ENCODE assay signal across 8 mouse cellular contexts in the genomic region with DNA sequence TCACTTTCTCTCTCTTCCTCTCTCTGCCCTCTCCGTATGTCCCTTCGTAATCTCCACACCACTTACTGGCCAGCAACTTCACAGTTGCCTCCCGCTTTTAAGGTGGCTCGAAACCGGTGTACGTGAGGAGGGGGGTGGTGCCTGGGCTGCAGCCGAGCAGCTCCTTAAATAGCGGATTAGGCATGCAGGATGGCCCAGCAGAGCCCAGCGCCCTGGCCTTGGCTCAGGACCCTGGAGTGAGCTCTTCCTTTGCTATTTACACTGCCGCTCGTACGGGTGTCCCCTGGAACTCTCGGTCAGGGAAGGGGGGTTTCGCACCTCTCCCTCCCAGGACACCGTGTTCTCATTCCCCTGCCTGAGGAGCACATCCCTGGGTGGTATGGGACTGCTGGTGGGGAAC. TPM values are rescaled to one million over a fixed set of nuclear protein-coding genes. Genes with fewer than 3 reads are reported as not detected.
DNase-seq lines count a peak whose midpoint lies in the region; ATAC-seq lines count a peak whose summit lies in the region.

Gene Car14 (minus strand): TSS at position 124 of the 400 bp plus-strand sequence.

- peaks cover 25% of the 10 kb centered on the region for H3K36me3 ChIP-seq in embryonic facial prominence, embryonic 10.5 days (replicated peaks)
- H3K36me3 ChIP-seq in heart, embryonic 10.5 days, result peaks cover 6% of the 10 kb centered on the region; the same call in 1 of the 2 replicates
- no peaks in the 10 kb centered on the region for H3K36me3 ChIP-seq in kidney, embryonic 14.5 days (ENCODE audit: control insufficient read depth, insufficient read depth, low read length)
- no peaks in the 10 kb centered on the region for H3K36me3 ChIP-seq in midbrain, embryonic 14.5 days (ENCODE audit: control insufficient read depth, insufficient read depth, low read length)

- H3K9me3 ChIP-seq in embryonic facial prominence, embryonic 10.5 days, result no peaks in the 10 kb centered on the region
- H3K9me3 ChIP-seq in heart, embryonic 10.5 days, result no peaks in the 10 kb centered on the region
- no peaks in the 10 kb centered on the region for H3K9me3 ChIP-seq in kidney, embryonic 14.5 days (ENCODE audit: control insufficient read depth, low read length)
- H3K9me3 ChIP-seq in midbrain, embryonic 14.5 days (ENCODE audit: control insufficient read depth, low read length), result no peaks in the 10 kb centered on the region

- ATAC-seq in kidney, embryonic 14.5 days (ENCODE audit: low FRiP score, low TSS enrichment), result peak; percentile 25
- ATAC-seq in midbrain, embryonic 14.5 days (ENCODE audit: low FRiP score, low TSS enrichment), result peak; percentile 40; the same call in 1 of the 2 replicates

- no peak for DNase-seq in adrenal gland, postnatal 10 days
- no peak for DNase-seq in adrenal gland, adult 18-20 months (ENCODE audit: low spot score in 2 of 2)
- DNase-seq in embryonic facial prominence, embryonic 10.5 days (ENCODE audit: low spot score), result peak; percentile 77
- no peak for DNase-seq in heart, embryonic 10.5 days (ENCODE audit: low spot score)
- DNase-seq in midbrain, embryonic 14.5 days, result peak; percentile 34
- DNase-seq in thymus, adult 18-20 months, result no peak
- no peak for DNase-seq in layer of hippocampus, adult 9-11 months

- peaks cover 63% of the 10 kb centered on the region for H3K4me1 ChIP-seq in embryonic facial prominence, embryonic 10.5 days
- peaks cover 55% of the 10 kb centered on the region for H3K4me1 ChIP-seq in heart, embryonic 10.5 days
- peaks cover 40% of the 10 kb centered on the region for H3K4me1 ChIP-seq in kidney, embryonic 14.5 days (ENCODE audit: control insufficient read depth, insufficient read depth, low read length)
- peaks cover 12% of the 10 kb centered on the region for H3K4me1 ChIP-seq in midbrain, embryonic 14.5 days (ENCODE audit: control insufficient read depth, insufficient read depth, low read length)

- H3K27me3 ChIP-seq in embryonic facial prominence, embryonic 10.5 days (replicated peaks; ENCODE audit: low read depth, poor library complexity, severe bottlenecking), result peaks cover 9% of the 10 kb centered on the region; the same call in 1 of the 2 replicates
- no peaks in the 10 kb centered on the region for H3K27me3 ChIP-seq in heart, embryonic 10.5 days (ENCODE audit: insufficient read depth, poor library complexity, severe bottlenecking)
- H3K27me3 ChIP-seq in kidney, embryonic 14.5 days (ENCODE audit: control insufficient read depth, insufficient read depth, low read length), result no peaks in the 10 kb centered on the region
- no peaks in the 10 kb centered on the region for H3K27me3 ChIP-seq in midbrain, embryonic 14.5 days (ENCODE audit: control insufficient read depth, insufficient read depth, low read length)

- H3K4me2 ChIP-seq in kidney, embryonic 14.5 days (replicated peaks; ENCODE audit: low read depth, low read length), result peak within 1 kb of the TSS; percentile 73
- peak within 1 kb of the TSS; percentile 53 for H3K4me2 ChIP-seq in midbrain, embryonic 14.5 days (ENCODE audit: low read length)

- H3K4me3 ChIP-seq in embryonic facial prominence, embryonic 10.5 days, result peak within 1 kb of the TSS; percentile 64
- peak within 1 kb of the TSS; percentile 65 for H3K4me3 ChIP-seq in heart, embryonic 10.5 days
- peak within 1 kb of the TSS; percentile 36 for H3K4me3 ChIP-seq in kidney, embryonic 14.5 days (ENCODE audit: low read length)
- H3K4me3 ChIP-seq in midbrain, embryonic 14.5 days (replicated peaks; ENCODE audit: low read depth, low read length), result peak within 1 kb of the TSS; percentile 27

- H3K9ac ChIP-seq in kidney, embryonic 14.5 days (ENCODE audit: low read depth, low read length), result peak within 1 kb of the TSS; percentile 52
- H3K9ac ChIP-seq in midbrain, embryonic 14.5 days (replicated peaks; ENCODE audit: low read length), result peak within 1 kb of the TSS; percentile 36; the same call in 1 of the 2 replicates

- WGBS in embryonic facial prominence, embryonic 10.5 days, result under 1% methylated on average over 15 of the region's 15 CpGs
- 0% methylated on average over 15 of the region's 15 CpGs for WGBS in heart, embryonic 10.5 days
- WGBS in kidney, embryonic 14.5 days, result 1% methylated on average over 15 of the region's 15 CpGs
- WGBS in midbrain, embryonic 14.5 days, result under 1% methylated on average over 15 of the region's 15 CpGs

- peak within 1 kb of the TSS; percentile 92 for H3K27ac ChIP-seq in embryonic facial prominence, embryonic 10.5 days (replicated peaks)
- H3K27ac ChIP-seq in heart, embryonic 10.5 days, result peak within 1 kb of the TSS; percentile 88
- peak within 1 kb of the TSS; percentile 37; the same call in 1 of the 2 replicates for H3K27ac ChIP-seq in kidney, embryonic 14.5 days (ENCODE audit: low read depth, low read length)
- no peak within 1 kb of the TSS for H3K27ac ChIP-seq in midbrain, embryonic 14.5 days (replicated peaks; ENCODE audit: low read depth, low read length)

RNA-seq across cellular contexts. Expression of gene Car14, which starts in this region (rescaled TPM):
- 10 to 100 TPM; 13.6 to 18.5 TPM for total RNA-seq in adrenal gland, postnatal 10 days (2021)
- 1 to 10 TPM; 1.1 to 3.6 TPM for total RNA-seq in adrenal gland, adult 18-20 months (2021)
- polyA plus RNA-seq in embryonic facial prominence, embryonic 10.5 days (2016; fragmentation: Nextera tagmentation; extraction: Ambion mirVana), result 120 and 133 TPM in 2 replicates
- 47.2 and 68.0 TPM in 2 replicates for polyA plus RNA-seq in heart, embryonic 10.5 days (2016; fragmentation: Nextera tagmentation; extraction: Ambion mirVana)
- polyA plus RNA-seq in kidney, embryonic 14.5 days (2014; fragmentation: Nextera tagmentation; extraction: Ambion mirVana), result 21.0 and 25.9 TPM in 2 replicates
- polyA plus RNA-seq in midbrain, embryonic 14.5 days (2014; fragmentation: Nextera tagmentation; extraction: Ambion mirVana), result 2.1 and 8.6 TPM in 2 replicates

Comparison
In these comparisons a context has a peak if more than half of its experiments do, and no peak if none do; other contexts are left out.
1. DNase-seq: peak in embryonic facial prominence, embryonic 10.5 days (single experiment) and midbrain, embryonic 14.5 days (single experiment); none in adrenal gland, postnatal 10 days (single experiment), adrenal gland, adult 18-20 months (0 of 2), heart, embryonic 10.5 days (single experiment), thymus, adult 18-20 months (0 of 2) and layer of hippocampus, adult 9-11 months (single experiment).
2. Peak in every context shown above with its lines, with median percentiles within 50 percentile points of each other: H3K4me3 ChIP-seq.